Mouse (Mus musculus) layer of hippocampus, adult 9-11 months (tissue): Measurements from ENCODE around the gene Adck2.

Experiments used
- DNase-seq: peaks from one replicate; pipeline ENCODE4 v3.0.0; 2022

Adck2 gene

DNA sequence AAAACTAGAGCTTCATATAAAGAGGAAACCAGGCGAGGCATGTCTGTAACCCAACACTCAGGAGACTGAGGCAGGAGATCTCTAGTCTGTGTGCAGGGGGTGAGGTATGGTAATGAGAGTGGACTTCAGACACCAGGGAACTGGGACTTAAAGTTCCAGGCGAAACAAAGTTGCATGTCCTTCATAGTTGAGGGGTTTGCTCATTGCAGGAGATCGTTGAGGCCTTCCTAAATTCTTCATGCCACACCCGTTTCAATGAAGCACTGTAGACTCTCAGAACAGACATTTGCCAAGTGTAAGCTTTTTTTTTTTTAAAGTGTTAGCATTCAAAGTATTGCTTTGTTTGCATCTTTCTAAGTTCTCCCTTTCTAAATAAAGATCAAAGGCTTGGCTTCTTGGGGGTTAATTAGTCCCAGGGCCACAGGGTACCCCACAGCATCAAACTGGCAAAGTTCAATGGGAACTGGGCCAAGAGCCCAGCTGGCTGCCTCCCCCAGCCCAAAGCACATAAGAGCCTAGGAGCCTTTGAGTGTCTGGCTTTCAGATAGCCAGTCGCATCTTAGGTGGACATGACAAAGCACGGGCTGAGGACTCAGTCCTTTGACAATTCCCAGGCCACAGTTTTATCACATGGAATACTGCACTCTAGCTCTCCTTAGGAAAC, 14.3 kb upstream of the Adck2 start:
- DNase-seq = no peak

GRCm38 (mm10) chr6:39562166-39563015, 11.3 kb upstream of the Adck2 start:
- peak; percentile 92 for DNase-seq

DNA sequence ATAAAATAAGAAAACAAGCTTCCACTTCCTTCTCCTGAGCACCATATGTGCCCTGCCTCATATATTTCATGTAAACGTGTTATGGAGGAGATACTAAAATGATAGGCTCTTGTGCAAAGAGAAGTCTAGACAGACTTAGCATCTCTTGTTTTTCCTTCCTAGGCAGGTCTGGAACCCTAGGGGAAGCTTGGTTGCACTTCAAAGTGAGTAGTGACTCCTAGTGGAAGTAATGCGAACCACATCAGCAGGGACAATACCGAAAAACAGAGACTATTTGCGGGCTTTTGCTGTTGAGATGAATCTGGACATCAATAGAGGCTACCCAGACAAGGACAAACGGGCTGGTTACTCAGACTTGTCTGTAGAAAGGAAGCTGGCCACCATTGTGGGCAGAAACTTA, 6.1 kb upstream of the Adck2 start:
- no peak for DNase-seq

GRCm38 (mm10) chr6:39570426-39570825, 3.2 kb upstream of the Adck2 start:
- no peak for DNase-seq

GRCm38 (mm10) chr6:39574555-39574869, 839 bp downstream of the Adck2 start:
- no peak for DNase-seq

DNA sequence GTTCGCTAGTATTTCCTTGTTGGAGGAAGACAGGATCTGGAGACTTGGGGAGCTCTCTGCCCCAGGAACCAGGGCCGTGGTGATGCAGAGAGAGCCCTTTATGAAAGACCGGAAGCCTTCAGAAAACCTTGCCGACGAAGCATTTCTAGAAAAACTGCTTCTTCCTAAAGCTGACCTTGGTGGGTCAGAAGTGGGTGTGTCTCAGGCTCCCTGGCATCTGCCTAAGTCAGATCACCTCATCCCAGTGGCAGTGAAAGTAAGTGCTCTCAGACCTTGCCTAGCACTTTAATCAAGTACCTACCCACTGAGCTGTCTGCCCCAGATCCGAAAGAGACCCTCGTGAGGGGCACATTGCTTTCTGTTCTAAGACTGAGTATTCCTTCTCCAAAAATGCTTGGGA, 1.3 kb downstream of the Adck2 start:
- no peak for DNase-seq

DNA sequence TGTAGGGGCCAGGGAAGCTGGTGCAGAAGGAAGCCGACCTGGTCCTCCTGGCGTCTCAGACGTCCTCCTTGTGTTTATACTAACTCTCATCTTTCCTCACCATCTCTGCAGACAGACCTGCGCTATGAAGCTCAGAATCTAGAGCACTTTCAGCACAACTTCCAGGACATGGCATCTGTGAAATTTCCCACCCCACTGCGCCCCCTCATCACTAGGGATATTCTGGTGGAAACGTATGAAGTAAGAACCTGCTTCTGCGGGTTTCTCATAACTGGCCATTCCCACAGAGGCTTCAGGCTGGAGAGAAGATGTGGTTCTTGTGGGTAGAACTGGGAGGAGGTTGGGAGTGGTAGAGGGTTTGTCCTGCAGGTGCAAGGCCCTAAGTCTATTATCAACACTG, 5.9 kb downstream of the Adck2 start:
- no peak for DNase-seq

DNA sequence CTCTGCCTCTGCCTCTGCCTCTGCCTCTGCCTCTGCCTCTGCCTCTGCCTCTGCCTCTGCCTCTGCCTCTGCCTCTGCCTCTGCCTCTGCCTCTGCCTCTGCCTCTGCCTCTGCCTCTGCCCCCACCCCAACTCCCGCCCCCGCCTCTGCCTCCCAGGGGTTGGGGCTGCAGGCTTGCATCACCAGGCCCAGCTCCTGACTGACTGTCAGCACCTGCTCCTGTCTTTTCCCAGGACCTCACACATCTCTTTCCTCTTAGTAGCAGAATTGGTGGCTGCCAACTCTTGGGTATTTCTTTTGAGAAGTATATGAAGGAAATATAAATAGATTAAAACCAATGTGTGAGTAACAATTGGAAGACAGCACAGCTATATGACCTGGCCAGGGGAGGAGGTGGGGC, 6.9 kb downstream of the Adck2 start:
- no peak for DNase-seq

DNA sequence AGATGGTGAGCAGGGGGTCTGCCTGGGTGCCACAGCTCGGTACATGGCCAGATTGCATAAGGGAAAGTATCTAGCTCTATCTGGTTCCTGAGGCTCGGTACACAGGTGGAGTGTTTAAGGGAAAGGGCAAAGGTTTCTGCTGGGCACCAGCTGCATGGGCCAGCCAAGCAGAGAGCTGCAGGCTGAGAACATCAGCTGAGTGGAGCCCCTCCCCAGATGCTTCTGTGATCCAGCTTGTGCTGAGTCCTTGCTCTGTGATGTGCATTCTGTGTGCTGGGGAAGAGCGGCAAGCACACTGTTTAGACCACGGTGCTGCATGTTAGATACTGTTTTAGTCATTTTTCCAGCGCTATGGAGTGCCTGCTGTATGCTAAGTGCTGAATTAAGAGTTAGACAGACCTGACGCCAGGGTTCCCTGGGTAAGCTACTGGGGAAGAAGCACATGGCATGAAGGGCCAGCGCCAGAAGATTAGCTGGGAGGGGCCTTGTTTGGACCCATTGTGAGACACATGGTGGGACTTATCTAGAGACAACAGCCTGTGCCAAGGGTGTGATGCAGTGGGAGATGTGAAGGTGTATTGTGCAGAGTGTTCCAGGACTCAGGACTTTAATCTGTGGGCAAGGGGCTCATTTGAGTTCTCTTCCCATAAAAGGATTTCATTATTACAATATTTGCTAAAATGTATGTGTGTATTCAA, 7.6 kb downstream of the Adck2 start:
- DNase-seq = no peak

DNA sequence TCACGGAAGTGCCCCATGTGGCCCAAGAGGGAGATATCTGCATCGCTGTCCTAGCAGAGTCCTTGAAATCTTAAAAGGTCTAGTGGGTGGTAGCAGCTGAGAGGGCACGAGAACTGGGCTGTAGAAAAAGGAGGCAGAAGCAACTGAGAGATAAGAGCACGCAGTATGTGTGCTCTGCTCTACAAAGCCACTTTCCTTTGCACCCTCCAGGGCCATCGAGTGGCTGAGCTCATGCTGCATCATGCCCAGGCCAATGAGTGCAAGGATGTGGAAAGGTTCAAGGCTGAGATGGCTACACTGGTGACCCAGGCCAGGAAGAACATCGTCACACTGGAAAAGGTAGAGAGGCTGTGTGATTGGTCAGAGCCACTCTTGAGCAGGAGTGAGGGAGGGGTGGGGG, 11.8 kb downstream of the Adck2 start, which contains the start of gene Gm42420:
Gene Gm42420, plus strand, starts transcription at position 237 of the 400 bp plus-strand sequence.
- no peak for DNase-seq

DNA sequence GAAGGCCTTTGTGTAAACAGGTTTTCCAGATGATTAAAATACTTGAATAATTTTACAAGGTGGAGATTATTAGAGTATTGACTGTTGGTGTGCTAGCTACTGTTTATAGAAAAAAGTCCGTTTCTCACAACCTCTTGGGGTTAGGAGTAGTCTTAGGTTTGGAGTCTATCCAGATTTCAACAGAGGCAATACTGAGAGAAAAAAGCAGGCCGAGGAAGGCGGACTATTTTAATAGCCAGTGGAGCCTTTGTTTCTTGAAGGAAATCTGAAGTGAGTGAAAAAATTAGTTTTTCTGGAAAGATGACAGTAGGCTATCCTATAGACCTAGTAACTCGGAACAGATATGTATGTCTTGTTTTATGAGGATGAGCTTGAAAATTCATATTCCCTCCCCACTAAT, 17.8 kb downstream of the Adck2 start:
- no peak for DNase-seq

GRCm38 (mm10) chr6:39592401-39593214, 18.9 kb downstream of the Adck2 start, which contains the start of gene Ndufb2:
Ndufb2 (plus strand) TSS chr6:39592574.
- peak; percentile 95 for DNase-seq

DNA sequence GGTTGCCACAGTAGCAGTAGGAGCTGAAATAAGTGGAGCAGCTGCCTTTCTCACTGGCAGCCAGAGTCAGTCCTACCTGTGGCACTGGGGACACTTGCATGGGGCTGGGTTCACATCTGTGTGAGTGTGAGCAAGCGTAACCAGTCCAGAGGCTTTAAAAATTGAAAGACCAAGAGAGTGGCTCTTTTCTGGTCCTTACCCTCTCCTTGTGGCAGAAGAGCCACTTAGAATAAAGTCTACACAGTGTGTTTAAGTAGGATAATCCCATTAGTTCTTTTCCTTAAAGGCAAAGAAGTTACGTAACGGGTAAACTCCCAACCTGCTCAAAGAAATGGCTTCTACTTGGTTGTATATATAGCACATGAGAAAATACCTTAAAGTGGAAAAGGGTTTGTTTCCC, 27.2 kb downstream of the Adck2 start:
- no peak for DNase-seq

- no peak for DNase-seq
Measured at GRCm38 (mm10) chr6:39601828-39602227, 28.2 kb downstream of the Adck2 start.

DNA sequence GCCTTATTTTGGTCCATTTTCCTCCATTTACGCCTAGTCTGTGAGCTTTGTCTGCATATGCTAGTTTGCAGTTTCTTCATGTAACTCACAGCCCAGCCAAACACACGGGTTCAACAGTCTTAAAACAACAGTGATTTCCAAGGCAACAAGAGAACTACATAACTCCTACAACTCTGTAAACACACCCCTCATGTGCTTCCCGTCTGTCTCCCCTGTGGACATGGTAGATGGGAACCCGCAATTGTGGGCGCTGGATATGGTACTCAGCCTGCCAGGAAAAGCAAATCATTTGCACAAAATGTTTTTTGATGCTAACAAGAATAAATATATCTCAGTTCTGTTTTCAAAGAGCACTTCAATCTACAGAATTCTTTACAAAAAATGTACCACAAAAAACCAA, 30.9 kb downstream of the Adck2 start:
- DNase-seq = peak; percentile 75

DNA sequence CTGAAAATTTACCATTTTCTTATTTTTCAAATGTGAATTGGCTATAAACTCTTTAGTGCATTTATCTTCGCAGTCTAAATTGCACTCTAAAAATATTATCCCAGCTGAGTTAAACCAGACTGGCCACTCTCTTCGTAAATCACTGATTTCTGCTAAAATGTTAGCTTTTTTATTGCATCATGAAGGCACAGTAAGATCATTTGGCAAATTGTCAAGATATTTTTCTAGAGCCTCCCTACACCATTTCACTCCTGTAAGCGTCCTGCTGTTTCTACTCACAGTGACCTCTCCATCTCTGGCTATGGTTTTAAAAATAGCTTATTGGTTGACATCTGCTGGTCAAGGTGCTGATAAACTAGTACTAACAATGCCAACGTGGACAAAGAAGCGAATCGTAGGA, 32.4 kb downstream of the Adck2 start:
- DNase-seq = no peak

DNA sequence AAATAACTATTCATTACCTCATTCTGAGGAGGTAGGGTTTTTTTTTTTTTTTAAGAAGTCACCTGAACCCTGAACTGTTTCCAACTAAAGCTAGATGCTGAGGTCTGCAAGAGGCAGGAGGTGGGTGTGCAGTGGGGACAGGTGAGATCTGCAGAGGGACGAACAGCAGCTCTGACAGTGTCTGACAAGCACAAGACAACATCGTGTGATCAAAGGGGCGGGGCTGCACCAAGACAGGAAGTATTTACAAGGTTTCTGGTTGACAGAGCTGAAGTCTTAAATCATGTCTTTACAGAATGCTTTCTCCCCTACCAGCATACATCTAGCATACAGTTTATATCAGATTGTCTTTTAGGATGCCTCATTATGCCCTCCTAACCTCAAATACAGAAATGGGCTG, 33.2 kb downstream of the Adck2 start:
- DNase-seq = no peak

- DNase-seq = no peak
Measured at GRCm38 (mm10) chr6:39607365-39607764, 33.7 kb downstream of the Adck2 start.

DNA sequence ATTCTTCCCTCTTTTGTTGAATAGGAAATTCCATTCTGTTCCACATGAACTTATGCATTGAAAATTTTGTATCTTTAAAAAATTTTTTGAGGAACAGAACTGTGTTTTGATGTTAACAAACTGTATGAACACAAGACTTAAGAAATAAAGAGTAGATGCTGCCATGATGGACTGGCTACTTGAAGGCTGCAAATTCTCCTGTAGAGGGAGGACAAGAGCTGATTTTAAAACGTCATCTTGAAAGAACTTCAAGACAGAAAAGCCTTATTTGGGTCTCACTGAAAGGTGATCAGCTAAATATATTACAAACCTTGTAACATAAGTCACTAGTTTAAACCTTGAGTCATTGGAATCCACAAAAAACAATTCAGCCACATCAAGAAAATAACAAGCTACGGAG, 36.5 kb downstream of the Adck2 start:
- DNase-seq = no peak

DNA sequence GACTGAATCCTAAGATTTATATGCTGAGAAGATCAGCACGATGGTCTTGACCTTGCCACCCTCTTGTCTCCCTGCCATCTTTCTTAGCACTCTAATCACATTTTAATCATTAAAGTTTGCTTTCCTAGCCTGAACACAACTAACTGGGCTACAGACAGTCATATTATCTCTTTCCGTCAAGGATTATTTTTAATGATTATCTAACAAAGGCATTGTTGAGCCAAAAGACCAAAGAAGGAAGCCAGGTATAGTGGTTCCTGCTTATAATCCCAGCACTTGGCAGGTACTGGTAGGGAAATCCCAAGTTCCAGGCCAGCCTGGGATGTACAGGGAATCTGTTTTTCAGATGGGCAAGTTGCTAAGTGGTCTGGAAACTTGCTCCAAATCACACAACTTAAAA, 37.6 kb downstream of the Adck2 start:
- no peak for DNase-seq
